ENCODE assay signal across 22 mouse cellular contexts in the genomic region with DNA sequence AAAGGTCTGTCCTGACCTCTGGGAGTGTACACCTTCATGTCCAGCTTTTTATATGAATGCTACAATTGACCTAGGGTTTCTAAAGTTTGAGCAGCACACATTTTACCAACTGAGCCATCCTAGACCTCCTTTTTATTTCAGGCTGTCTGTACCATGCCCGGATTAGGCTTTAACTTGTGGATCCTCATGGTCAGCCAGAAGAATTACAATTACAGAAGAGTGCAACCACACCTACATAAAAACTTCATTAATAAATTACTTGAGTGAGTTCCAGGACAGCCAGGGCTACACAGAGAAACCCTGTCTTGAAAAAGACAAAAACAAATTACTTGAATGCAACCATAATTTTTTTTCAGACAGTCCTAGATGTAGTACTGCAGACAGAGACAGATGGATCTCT. TPM values are rescaled to one million over a fixed set of nuclear protein-coding genes. Genes with fewer than 3 reads are reported as not detected.
"Had no signal": no experiment of that assay in that cellular context is flagged by ENCODE, and none has a peak within 500 bp of the region (broad histone marks: within the 10 kb centered on the region; RNA-seq: fewer than 3 reads in every experiment).

No protein-coding gene starts in this region.

- ATAC-seq: forebrain, postnatal 0 days; hindbrain, postnatal 0 days; intestine, embryonic 16.5 days; liver, embryonic 12.5 days had no signal

- H3K4me3 ChIP-seq: heart, adult 2 months; heart, embryonic 13.5 days; heart, embryonic 15.5 days; hindbrain, embryonic 13.5 days; hindbrain, embryonic 15.5 days; limb, embryonic 13.5 days; limb, embryonic 15.5 days; liver, embryonic 12.5 days had no signal

- H3K27me3 ChIP-seq: heart, embryonic 13.5 days; heart, embryonic 15.5 days; hindbrain, embryonic 13.5 days; hindbrain, embryonic 15.5 days; limb, embryonic 13.5 days; limb, embryonic 15.5 days; liver, embryonic 12.5 days had no signal

- H3K4me1 ChIP-seq: heart, embryonic 13.5 days; heart, embryonic 15.5 days; hindbrain, embryonic 13.5 days; hindbrain, embryonic 15.5 days; limb, embryonic 13.5 days; limb, embryonic 15.5 days; liver, embryonic 12.5 days had no signal

- DNase-seq: forebrain, postnatal 0 days; gastrocnemius, postnatal 14 days; gastrocnemius, postnatal 36 days; heart, adult 11 months; heart, adult 2 months; heart, postnatal 14 days; heart, postnatal 36 days; layer of hippocampus, adult 9-11 months; layer of hippocampus, postnatal 36 days; left cerebral cortex, postnatal 4 days had no signal

- H3K9me3 ChIP-seq: heart, embryonic 13.5 days; heart, embryonic 15.5 days; hindbrain, embryonic 15.5 days; limb, embryonic 13.5 days; limb, embryonic 15.5 days; liver, embryonic 12.5 days had no signal

- H3K9ac ChIP-seq: forebrain, postnatal 0 days; heart, embryonic 13.5 days; heart, embryonic 15.5 days; hindbrain, embryonic 13.5 days; hindbrain, embryonic 15.5 days; limb, embryonic 13.5 days; limb, embryonic 15.5 days; liver, embryonic 12.5 days; liver, embryonic 14.5 days had no signal

- H3K4me2 ChIP-seq: heart, embryonic 11.5 days; heart, embryonic 13.5 days; heart, embryonic 15.5 days; hindbrain, embryonic 13.5 days; hindbrain, embryonic 15.5 days; limb, embryonic 13.5 days; limb, embryonic 15.5 days; liver, embryonic 12.5 days had no signal

- H3K36me3 ChIP-seq: heart, embryonic 13.5 days; heart, embryonic 15.5 days; hindbrain, embryonic 15.5 days; limb, embryonic 15.5 days; liver, embryonic 12.5 days had no signal

- H3K27ac ChIP-seq: heart, adult 2 months; heart, embryonic 13.5 days; heart, embryonic 15.5 days; hindbrain, embryonic 13.5 days; hindbrain, embryonic 15.5 days; hindbrain, postnatal 0 days; limb, embryonic 13.5 days; limb, embryonic 15.5 days; liver, embryonic 12.5 days; liver, embryonic 14.5 days had no signal

RNA-seq across cellular contexts. Expression of a gene that starts 18.8 kb away (rescaled TPM):
- polyA plus RNA-seq: large intestine, adult 2 months had no signal
